Mouse (Mus musculus) midbrain, postnatal 0 days (tissue): ENCODE results near the gene Csrnp1. TPM values are rescaled to one million over a fixed set of nuclear protein-coding genes. Genes with fewer than 3 reads are reported as not detected.

Experiments
- ATAC-seq: fragments of 200-750 bp; cut with Nextera tagmentation; 2 replicates; pipeline ENCODE4 v1.8.0; 2017; ENCODE audit warnings: moderate number of reproducible peaks, mild to moderate bottlenecking, moderate TSS enrichment, moderate library complexity; ENCODE audit not compliant: low FRiP score
- DNase-seq: peaks from one replicate; pipeline ENCODE4 v3.0.0-alpha.2; 2015; ENCODE audit warnings: low spot score
- H3K27ac ChIP-seq: fragments of 300-500 bp; sonication (generic); 2 replicates; pipeline ENCODE4 v1.5.1; 2014; ENCODE audit warnings: low read depth, mild to moderate bottlenecking, low read length, mixed read lengths
- H3K27me3 ChIP-seq: fragments of 300-500 bp; sonication (generic); 2 replicates; pipeline ENCODE4 v1.6.1; 2014; ENCODE audit warnings: low read length, control low read depth, mixed read lengths; ENCODE audit not compliant: insufficient read depth
- H3K36me3 ChIP-seq: fragments of 300-500 bp; sonication (generic); 2 replicates; pipeline ENCODE4 v1.6.1; 2014; ENCODE audit warnings: low read length, control low read depth, mixed read lengths; ENCODE audit not compliant: insufficient read depth
- H3K4me1 ChIP-seq: fragments of 300-500 bp; sonication (generic); 2 replicates; pipeline ENCODE4 v1.6.1; 2014; ENCODE audit warnings: mild to moderate bottlenecking, control low read depth, antibody characterized with exemption, low read length, mixed read lengths; ENCODE audit not compliant: insufficient read depth
- H3K4me2 ChIP-seq: fragments of 300-500 bp; sonication (generic); 2 replicates; pipeline ENCODE4 v1.6.1; 2014; ENCODE audit warnings: low read depth, mild to moderate bottlenecking, low read length, mixed read lengths; ENCODE audit not compliant: poor library complexity, severe bottlenecking
- H3K4me3 ChIP-seq: fragments of 300-500 bp; sonication (generic); 2 replicates; pipeline ENCODE4 v1.5.1; 2014; ENCODE audit warnings: low read depth, mild to moderate bottlenecking, low read length, moderate library complexity
- H3K9ac ChIP-seq: fragments of 300-500 bp; sonication (generic); replicated peaks from 2 replicates; pipeline ENCODE4 v1.6.1; 2014; ENCODE audit warnings: mild to moderate bottlenecking, low read length, moderate library complexity, mixed read lengths; ENCODE audit not compliant: poor library complexity, severe bottlenecking
- H3K9me3 ChIP-seq: fragments of 300-500 bp; sonication (generic); 2 replicates; pipeline ENCODE4 v1.6.1; 2016; ENCODE audit warnings: low read length, control low read depth
- CTCF ChIP-seq: IDR thresholded peaks from 2 replicates; pipeline ENCODE4 v1.5.1; 2016; ENCODE audit warnings: antibody characterized with exemption, mild to moderate bottlenecking
- WGBS: fragments of 180-500 bp; shearing (Covaris S2); extraction: QIAGEN DNeasy Blood & Tissue Kit; methylation state at CpG from one replicate; pipeline ENCODE4 v1.1.7; 2014; 5-methylcytosine and 5-hydroxymethylcytosine counted together
- polyA plus RNA-seq: library from polyadenylated mRNA; unstranded; fragments of >200 nt; fragmentation: Nextera tagmentation; extraction: Ambion mirVana; gene quantifications from 2 replicates; pipeline ENCODE4 v1.2.1, GENCODE M21; 2015
- total RNA-seq: library from RNA; depleted of rRNA; stranded (reverse); fragments of >200 nt; gene quantifications from 2 replicates; pipeline ENCODE4 v1.2.3, GENCODE M21; 2014

Csrnp1 gene
- total and polyA plus RNA-seq, 2 experiments from 2014 or later: 1.1 to 1.7 TPM

DNA sequence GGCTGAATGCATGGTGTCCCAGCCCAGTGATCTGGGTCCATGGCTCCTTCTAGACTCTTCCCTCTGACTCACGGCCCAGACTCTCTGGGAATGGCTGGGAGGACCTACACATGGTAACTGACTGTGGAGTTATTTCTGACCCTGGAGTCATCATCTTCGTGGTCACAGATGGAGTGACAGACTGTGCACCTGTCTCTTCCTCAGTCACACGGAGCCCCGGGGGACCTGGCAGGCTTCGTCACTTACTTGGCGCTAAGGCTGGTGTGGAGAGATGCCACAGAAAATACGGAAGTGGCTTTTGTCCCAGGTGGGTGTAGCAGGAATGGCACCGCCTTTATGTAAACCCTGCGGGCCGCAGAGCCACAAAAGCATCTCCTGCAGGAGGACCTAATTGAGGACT is 39.7 kb upstream of the Csrnp1 start:
- Histone ChIP-seq H3K9me3 (no peaks in the 10 kb centered on the region), H3K4me1 (no peaks in the 10 kb centered on the region), H3K4me2 (no peak overlapping the region), H3K27me3 (no peaks in the 10 kb centered on the region), H3K4me3 (no peak overlapping the region), H3K27ac (no peak overlapping the region), H3K9ac (no peak overlapping the region), H3K36me3 (no peaks in the 10 kb centered on the region)
- no peak for TF ChIP-seq CTCF
- ATAC-seq (no peak), DNase-seq (no peak)
- 82% methylated on average over 10 of the region's 10 CpGs for WGBS

DNA sequence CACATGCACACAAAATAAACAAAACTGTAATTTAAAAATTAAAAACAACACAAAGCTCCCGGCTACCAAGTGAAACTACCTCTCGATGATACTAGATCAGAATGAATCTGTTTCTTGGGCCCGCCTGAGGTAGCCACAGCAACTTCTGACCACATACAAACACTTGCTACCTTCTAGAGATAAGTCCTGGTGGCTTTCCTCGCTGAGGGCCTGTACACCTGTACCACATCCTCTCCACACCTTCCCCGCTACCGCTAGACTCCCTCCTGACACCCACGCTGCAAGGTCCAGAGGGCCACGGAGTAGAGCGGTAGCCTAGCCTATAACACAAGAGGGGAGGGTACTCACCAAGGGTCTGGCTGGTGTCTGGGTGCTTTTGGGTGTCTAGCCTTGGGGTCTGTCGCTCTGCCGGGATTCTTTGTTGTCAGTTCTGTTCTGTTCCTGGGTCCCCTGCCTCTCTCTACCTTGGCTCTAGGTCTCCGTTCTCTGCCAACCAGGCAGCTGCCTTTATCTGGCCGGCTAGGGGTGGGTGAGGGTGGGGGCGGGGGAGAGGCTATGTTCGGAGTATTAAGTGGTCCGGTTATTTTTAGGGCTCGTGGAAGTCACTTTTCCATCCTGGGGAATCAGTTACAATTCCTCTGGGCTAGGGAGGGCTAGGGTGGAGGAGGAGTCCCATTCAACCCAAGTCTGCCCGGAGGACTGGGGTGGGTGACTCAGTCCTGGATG is 38.8 kb upstream of the Csrnp1 start, which contains the start of gene Xirp1:
TSS of gene Xirp1 (minus strand) at position 513 of the 726 bp plus-strand sequence.
- Histone ChIP-seq H3K9ac (no peak within 1 kb of the TSS), H3K27me3 (no peaks in the 10 kb centered on the region), H3K36me3 (no peaks in the 10 kb centered on the region), H3K4me2 (no peak within 1 kb of the TSS), H3K27ac (no peak within 1 kb of the TSS), H3K9me3 (no peaks in the 10 kb centered on the region), H3K4me1 (no peaks in the 10 kb centered on the region), H3K4me3 (no peak within 1 kb of the TSS)
- 91% methylated on average over 18 of the region's 18 CpGs for WGBS
- no peak for DNase-seq
- TF ChIP-seq CTCF: no peak
- no peak for ATAC-seq

DNA sequence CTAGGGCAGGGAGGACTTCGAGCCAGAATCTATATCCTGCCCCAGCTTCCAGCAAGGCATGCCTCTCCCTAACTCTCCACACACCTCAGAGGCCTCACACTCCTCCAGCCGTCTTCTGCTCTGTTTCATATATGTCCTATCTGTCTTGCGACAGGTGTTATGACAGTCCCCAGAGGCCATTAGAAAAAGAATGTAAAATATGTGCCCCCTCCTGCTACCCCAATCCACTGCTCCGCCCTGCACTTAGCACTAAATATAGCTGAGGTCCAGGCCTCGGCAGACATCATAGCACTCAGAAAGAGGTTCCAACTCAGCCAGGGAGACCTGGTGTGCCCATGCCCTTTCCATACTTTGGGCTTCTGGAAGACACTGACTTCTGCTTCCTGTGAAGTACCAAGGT is 36.7 kb upstream of the Csrnp1 start:
- WGBS: 89% methylated on average over 5 of the region's 5 CpGs
- Histone ChIP-seq H3K4me1 (no peaks in the 10 kb centered on the region), H3K27me3 (no peaks in the 10 kb centered on the region), H3K9me3 (no peaks in the 10 kb centered on the region), H3K4me2 (no peak overlapping the region), H3K27ac (no peak overlapping the region), H3K9ac (no peak overlapping the region), H3K4me3 (no peak overlapping the region), H3K36me3 (no peaks in the 10 kb centered on the region)
- ATAC-seq (no peak), DNase-seq (no peak)
- TF ChIP-seq CTCF: no peak

- 43% methylated on average over 7 of the region's 7 CpGs for WGBS
- Histone ChIP-seq H3K4me1 (no peaks in the 10 kb centered on the region), H3K27me3 (0 out of 2 replicates have a peak, but pooled peaks cover 2% of the 10 kb centered on the region), H3K4me2 (no peak overlapping the region), H3K27ac (no peak overlapping the region), H3K4me3 (no peak overlapping the region), H3K9me3 (no peaks in the 10 kb centered on the region), H3K9ac (no peak overlapping the region), H3K36me3 (no peaks in the 10 kb centered on the region)
- TF ChIP-seq CTCF: peak; percentile 86
- DNase-seq: peak; percentile 90
- ATAC-seq: no peak
Observed at GRCm38 (mm10) chr9:120020285-120020890, 35.9 kb upstream of the Csrnp1 start.

- no peak overlapping the region for H3K4me3 ChIP-seq
- no peak overlapping the region for H3K4me2 ChIP-seq
- H3K27ac ChIP-seq: no peak overlapping the region
- WGBS: 81% methylated on average over 10 of the region's 10 CpGs
- no peak for TF ChIP-seq CTCF
- H3K4me1 ChIP-seq: no peaks in the 10 kb centered on the region
- DNase-seq (no peak), ATAC-seq (no peak)
- no peak overlapping the region for H3K9ac ChIP-seq
- H3K27me3 ChIP-seq: 0 out of 2 replicates have a peak, but pooled peaks cover 2% of the 10 kb centered on the region
- no peaks in the 10 kb centered on the region for H3K36me3 ChIP-seq
- no peaks in the 10 kb centered on the region for H3K9me3 ChIP-seq
Observed at GRCm38 (mm10) chr9:120016956-120017355, 32.5 kb upstream of the Csrnp1 start.

DNA sequence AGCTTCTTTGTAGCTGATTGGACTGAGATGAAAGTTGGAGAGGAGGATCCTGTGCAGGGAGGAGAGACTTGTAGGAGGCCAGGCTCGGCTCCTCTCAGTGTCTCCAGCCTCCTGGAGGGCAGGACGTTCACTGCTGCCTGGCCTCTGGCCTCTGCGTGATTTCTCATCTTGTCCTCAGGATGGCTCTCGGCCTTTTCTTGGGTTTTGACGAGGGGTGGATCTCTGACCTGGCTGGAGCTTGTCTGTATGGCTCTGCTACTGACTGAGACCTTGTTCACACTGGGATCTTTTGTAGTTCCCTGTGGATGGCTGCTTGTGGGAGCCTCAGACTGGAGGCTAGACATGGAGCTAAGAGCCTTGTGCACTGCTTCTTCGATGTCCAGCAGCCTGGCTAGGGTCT is 30.4 kb upstream of the Csrnp1 start:
- Histone ChIP-seq H3K4me3 (no peak overlapping the region), H3K27ac (no peak overlapping the region), H3K27me3 (0 out of 2 replicates have a peak, but pooled peaks cover 2% of the 10 kb centered on the region), H3K36me3 (no peaks in the 10 kb centered on the region), H3K4me2 (no peak overlapping the region), H3K4me1 (no peaks in the 10 kb centered on the region), H3K9me3 (no peaks in the 10 kb centered on the region), H3K9ac (no peak overlapping the region)
- TF ChIP-seq CTCF: no peak
- ATAC-seq: no peak
- no peak for DNase-seq
- WGBS: 67% methylated on average over 6 of the region's 6 CpGs
